Mouse (Mus musculus) MEL (cell line): ENCODE measurements around the gene Mrm2. TPM values are rescaled to one million over a fixed set of nuclear protein-coding genes. Genes with fewer than 3 reads are reported as not detected.
A peak's percentile ranks its signal among the peaks of the same experiment; 100 is the strongest.

Experiments
- DNase-seq: peaks from one replicate; pipeline ENCODE4 v3.0.0; 2011; ENCODE audit warnings: low read depth, low spot score
- H3K27ac ChIP-seq: 2 replicates; pipeline ENCODE4 v1.5.1; 2012; ENCODE audit warnings: low read depth, mild to moderate bottlenecking, control low read depth, low read length, moderate library complexity; ENCODE audit not compliant: control insufficient read depth
- H3K27me3 ChIP-seq, 2 experiments: fragments of 150-350 bp in 1 of 2; sonication (generic) in 1 of 2; 2 replicates each; pipeline ENCODE4 v1.6.1; 2012; ENCODE audit warnings: low read length in 2 of 2, mild to moderate bottlenecking in 2 of 2, improper control_type of control experiment in 1 of 2, moderate library complexity in 1 of 2; ENCODE audit not compliant: insufficient read depth in 2 of 2, control insufficient read depth in 1 of 2
- H3K36me3 ChIP-seq, 2 experiments: 2 replicates each; pipeline ENCODE4 v1.6.1; 2012 to 2014; ENCODE audit warnings: low read length in 2 of 2, improper control_type of control experiment in 1 of 2, inconsistent platforms in 1 of 2, mild to moderate bottlenecking in 1 of 2; ENCODE audit not compliant: insufficient read depth in 2 of 2, control insufficient read depth in 1 of 2
- H3K4me1 ChIP-seq, 2 experiments: fragments of 150-350 bp in 1 of 2; sonication (generic) in 1 of 2; 2 replicates each; pipeline ENCODE4 v1.6.1; 2012; ENCODE audit warnings: low read length in 2 of 2, improper control_type of control experiment in 1 of 2, mild to moderate bottlenecking in 1 of 2; ENCODE audit not compliant: insufficient read depth in 2 of 2, control insufficient read depth in 1 of 2
- H3K4me3 ChIP-seq, 2 experiments: fragments of 150-350 bp in 1 of 2; sonication (generic) in 1 of 2; 2 replicates each; pipeline ENCODE4 v1.5.1; 2012; ENCODE audit warnings: low read depth in 2 of 2, low read length in 2 of 2, mild to moderate bottlenecking in 2 of 2, moderate library complexity in 2 of 2, control low read depth in 1 of 2, improper control_type of control experiment in 1 of 2; ENCODE audit not compliant: control insufficient read depth in 1 of 2, insufficient read depth in 1 of 2
- H3K79me2 ChIP-seq: 2 replicates; pipeline ENCODE4 v1.6.1; 2012; ENCODE audit warnings: mild to moderate bottlenecking, low read length, moderate library complexity; ENCODE audit not compliant: control insufficient read depth, poor library complexity, insufficient read depth
- H3K9ac ChIP-seq: 2 replicates; pipeline ENCODE4 v1.6.1; 2012; ENCODE audit warnings: low read depth, mild to moderate bottlenecking, control low read depth, low read length, moderate library complexity; ENCODE audit not compliant: control insufficient read depth, poor library complexity, severe bottlenecking
- H3K9me3 ChIP-seq: fragments of 150-350 bp; sonication (generic); replicated peaks from 2 replicates; pipeline ENCODE4 v1.6.1; 2012; ENCODE audit warnings: mild to moderate bottlenecking, low read length, improper control_type of control experiment, moderate library complexity; ENCODE audit not compliant: insufficient read depth
- BHLHE40 ChIP-seq: IDR thresholded peaks from 2 replicates; pipeline ENCODE4 v1.6.1; 2012; ENCODE audit warnings: low read depth, mild to moderate bottlenecking, inconsistent platforms, low read length, improper control_type of control experiment, borderline replicate concordance
- CHD2 ChIP-seq: IDR thresholded peaks from 2 replicates; pipeline ENCODE4 v1.6.1; 2011; ENCODE audit warnings: low read length, improper control_type of control experiment
- ELF1 ChIP-seq: IDR thresholded peaks from 2 replicates; pipeline ENCODE4 v1.6.1; 2014; ENCODE audit warnings: low read depth, mild to moderate bottlenecking, inconsistent platforms, low read length, improper control_type of control experiment, moderate library complexity
- EP300 ChIP-seq, 2 experiments: IDR thresholded peaks; 2 replicates each; pipeline ENCODE4 v1.6.1; 2011; ENCODE audit warnings: improper control_type of control experiment in 2 of 2, low read length in 2 of 2, low read depth in 1 of 2, mild to moderate bottlenecking in 1 of 2
- GABPA ChIP-seq: IDR thresholded peaks from 2 replicates; pipeline ENCODE4 v1.6.1; 2012; ENCODE audit warnings: low read depth, mild to moderate bottlenecking, inconsistent platforms, low read length, improper control_type of control experiment, moderate library complexity
- JUND ChIP-seq: IDR thresholded peaks from 2 replicates; pipeline ENCODE4 v1.6.1; 2011; ENCODE audit warnings: low read depth, mild to moderate bottlenecking, improper control_type of control experiment, low read length
- KAT2A ChIP-seq: conservative IDR thresholded peaks from 2 replicates; pipeline ENCODE4 v1.6.1; 2012; ENCODE audit warnings: low read depth, low read length, improper control_type of control experiment, inconsistent platforms
- MAFK ChIP-seq: IDR thresholded peaks from 2 replicates; pipeline ENCODE4 v1.6.1; 2011; ENCODE audit warnings: low read depth, mild to moderate bottlenecking, low read length, improper control_type of control experiment, borderline replicate concordance
- MAX ChIP-seq: IDR thresholded peaks from 2 replicates; pipeline ENCODE4 v1.6.1; 2011; ENCODE audit warnings: low read length, improper control_type of control experiment
- MEF2A ChIP-seq: IDR thresholded peaks from 2 replicates; pipeline ENCODE4 v1.6.1; 2014; ENCODE audit warnings: low read depth, mild to moderate bottlenecking, inconsistent platforms, low read length, improper control_type of control experiment; ENCODE audit not compliant: poor library complexity, insufficient replicate concordance, severe bottlenecking; ENCODE audit errors: extremely low read depth
- MXI1 ChIP-seq: IDR thresholded peaks from 2 replicates; pipeline ENCODE4 v1.6.1; 2011; ENCODE audit warnings: mild to moderate bottlenecking, low read depth, low read length, improper control_type of control experiment
- NELFE ChIP-seq: IDR thresholded peaks from 2 replicates; pipeline ENCODE4 v1.6.1; 2011; ENCODE audit warnings: low read depth, low read length, improper control_type of control experiment
- NRF1 ChIP-seq: IDR thresholded peaks from 2 replicates; pipeline ENCODE4 v1.6.1; 2014; ENCODE audit warnings: low read depth, mild to moderate bottlenecking, inconsistent platforms, low read length, improper control_type of control experiment, moderate library complexity; ENCODE audit not compliant: poor library complexity, insufficient read depth, severe bottlenecking
- POLR2AphosphoS2 ChIP-seq: IDR thresholded peaks from 2 replicates; pipeline ENCODE4 v1.6.1; 2011; ENCODE audit warnings: low read length, improper control_type of control experiment
- RCOR1 ChIP-seq: IDR thresholded peaks from 2 replicates; pipeline ENCODE4 v1.6.1; 2012; ENCODE audit warnings: low read depth, mild to moderate bottlenecking, inconsistent platforms, low read length, improper control_type of control experiment
- SIN3A ChIP-seq: IDR thresholded peaks from 2 replicates; pipeline ENCODE4 v1.6.1; 2012; ENCODE audit warnings: low read length, improper control_type of control experiment, inconsistent platforms
- SMC3 ChIP-seq: IDR thresholded peaks from 2 replicates; pipeline ENCODE4 v1.6.1; 2011; ENCODE audit warnings: low read depth, low read length, improper control_type of control experiment
- TAL1 ChIP-seq: IDR thresholded peaks from 2 replicates; pipeline ENCODE4 v1.6.1; 2012; ENCODE audit warnings: mild to moderate bottlenecking, inconsistent platforms, low read length, moderate library complexity, mixed read lengths
- TBP ChIP-seq: IDR thresholded peaks from 2 replicates; pipeline ENCODE4 v1.8.0; 2011; ENCODE audit warnings: low read depth, low read length, improper control_type of control experiment
- ZC3H11A ChIP-seq: IDR thresholded peaks from 2 replicates; pipeline ENCODE4 v1.6.1; 2012; ENCODE audit warnings: low read depth, mild to moderate bottlenecking, inconsistent platforms, low read length, improper control_type of control experiment
- ZKSCAN1 ChIP-seq: IDR thresholded peaks from 2 replicates; pipeline ENCODE4 v1.6.1; 2012; ENCODE audit warnings: low read depth, mild to moderate bottlenecking, inconsistent platforms, low read length, improper control_type of control experiment, moderate library complexity
- ZNF384 ChIP-seq: IDR thresholded peaks from 2 replicates; pipeline ENCODE4 v1.6.1; 2012; ENCODE audit warnings: low read depth, mild to moderate bottlenecking, inconsistent platforms, low read length, improper control_type of control experiment
- polyA plus RNA-seq, 2 experiments: library from polyadenylated mRNA; stranded (reverse) in 1 of 2; unstranded in 1 of 2; fragments of >175 nt in 1 of 2; fragments of >200 nt in 1 of 2; gene quantifications; 2 replicates each; pipeline versions ENCODE4 v1.2.1 to v1.2.4; 2012; ENCODE audit warnings: low replicate concordance in 2 of 2, low read depth in 1 of 2; ENCODE audit not compliant: insufficient read length in 2 of 2, insufficient read depth in 1 of 2, missing spikeins in 1 of 2
- total RNA-seq: library from RNA; depleted of rRNA; stranded (reverse); fragments of 300-350 nt; gene quantifications from 2 replicates; pipeline ENCODE4 v1.2.3, GENCODE M21; 2012

Gene Mrm2
- total and polyA plus RNA-seq, 3 experiments = 14.1 to 15.3 TPM; not detected in 1

- H3K9ac ChIP-seq = no peak overlapping the region
- H3K4me3 ChIP-seq = no peak overlapping the region
- H3K79me2 ChIP-seq = no peaks in the 10 kb centered on the region
- no peaks in the 10 kb centered on the region for H3K4me1 ChIP-seq
- no peak overlapping the region for H3K27ac ChIP-seq
- H3K9me3 ChIP-seq = no peaks in the 10 kb centered on the region
- H3K27me3 ChIP-seq = no peaks in the 10 kb centered on the region
- DNase-seq = no peak
- peaks cover 0 to 2% of the 10 kb centered on the region in 2 experiments; a peak in 1 of 4 replicates for H3K36me3 ChIP-seq
- TF ChIP-seq ZKSCAN1 = 0 out of 2 replicates have a peak, but pooled peaks have one; percentile 32
- no peak for TF ChIP-seq ELF1
Observed at GRCm38 (mm10) chr5:140349882-140350281, 18.2 kb upstream of the Mrm2 start.

- Histone ChIP-seq H3K79me2 (no peaks in the 10 kb centered on the region), H3K4me3 (no peak overlapping the region), H3K27me3 (no peaks in the 10 kb centered on the region), H3K27ac (no peak overlapping the region), H3K4me1 (no peaks in the 10 kb centered on the region), H3K36me3 (no peaks in the 10 kb centered on the region; a peak in 2 of 4 replicates), H3K9me3 (no peaks in the 10 kb centered on the region), H3K9ac (no peak overlapping the region)
- DNase-seq = no peak
- TF ChIP-seq POLR2AphosphoS2 = no peak
- no peak for TF ChIP-seq SIN3A
- TF ChIP-seq TBP = no peak
- TF ChIP-seq NELFE = no peak
Observed at GRCm38 (mm10) chr5:140346050-140346449, 14.4 kb upstream of the Mrm2 start.

- DNase-seq = no peak
- no peaks in the 10 kb centered on the region; a peak in 1 of 4 replicates for H3K36me3 ChIP-seq
Observed at GRCm38 (mm10) chr5:140345244-140345643, 13.5 kb upstream of the Mrm2 start.

DNA sequence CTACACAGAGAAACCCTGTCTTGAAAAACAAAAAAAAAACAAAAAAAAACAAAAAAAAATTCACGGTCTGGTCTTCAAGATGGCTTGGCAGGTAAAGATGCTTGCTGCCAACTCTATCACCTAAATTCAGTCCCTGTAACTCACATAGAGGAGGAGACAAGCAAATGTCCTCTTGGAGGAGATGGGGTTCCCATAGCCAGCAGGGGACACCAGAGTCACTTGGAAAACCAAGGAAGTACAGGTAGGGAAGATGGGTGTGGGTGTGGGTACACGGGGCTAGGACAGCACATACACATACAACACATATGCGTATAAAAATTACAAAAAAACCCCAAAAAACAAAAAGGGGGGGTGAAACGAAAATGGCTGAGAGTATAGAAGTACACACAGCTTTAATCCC lies 11.2 kb upstream of the Mrm2 start:
- H3K4me3 ChIP-seq = no peak overlapping the region
- H3K36me3 ChIP-seq = no peaks in the 10 kb centered on the region; a peak in 1 of 4 replicates
- TF ChIP-seq MAX (no peak), ZC3H11A (no peak), TAL1 (no peak), MAFK (no peak), ZNF384 (no peak), JUND (no peak), SMC3 (no peak), MEF2A (no peak), BHLHE40 (no peak), MXI1 (no peak), RCOR1 (no peak), ELF1 (no peak), CHD2 (no peak), NRF1 (no peak), EP300 (IDR thresholded peaks at IDR 0.05; ENCODE audit: low read depth in 1 of 2, low read length in 2 of 2) (no peak), KAT2A (no peak)

More at GRCm38 (mm10) chr5:140345244-140345643, 13.5 kb upstream of the Mrm2 start:
- no peak overlapping the region for H3K9ac ChIP-seq
- no peaks in the 10 kb centered on the region for H3K27me3 ChIP-seq
- H3K4me1 ChIP-seq = no peaks in the 10 kb centered on the region
- H3K4me3 ChIP-seq = no peak overlapping the region
- no peaks in the 10 kb centered on the region for H3K9me3 ChIP-seq
- no peak for TF ChIP-seq GABPA
- no peak for TF ChIP-seq NELFE
- H3K79me2 ChIP-seq = no peaks in the 10 kb centered on the region
- no peak overlapping the region for H3K27ac ChIP-seq

More for the DNA sequence above, 11.2 kb upstream of the Mrm2 start:
- Histone ChIP-seq H3K4me1 (no peaks in the 10 kb centered on the region), H3K79me2 (no peaks in the 10 kb centered on the region), H3K27me3 (no peaks in the 10 kb centered on the region), H3K9ac (no peak overlapping the region), H3K9me3 (no peaks in the 10 kb centered on the region), H3K27ac (no peak overlapping the region)
- no peak for DNase-seq
